Mouse (Mus musculus): Measurements from ENCODE around the gene Pank1. TPM values are rescaled to one million over a fixed set of nuclear protein-coding genes. Genes with fewer than 3 reads are reported as not detected.
A peak's percentile ranks its signal among the peaks of the same experiment; 100 is the strongest.

The Pank1 gene
- polyA plus RNA-seq, 1 experiment: 2.1 TPM

DNA sequence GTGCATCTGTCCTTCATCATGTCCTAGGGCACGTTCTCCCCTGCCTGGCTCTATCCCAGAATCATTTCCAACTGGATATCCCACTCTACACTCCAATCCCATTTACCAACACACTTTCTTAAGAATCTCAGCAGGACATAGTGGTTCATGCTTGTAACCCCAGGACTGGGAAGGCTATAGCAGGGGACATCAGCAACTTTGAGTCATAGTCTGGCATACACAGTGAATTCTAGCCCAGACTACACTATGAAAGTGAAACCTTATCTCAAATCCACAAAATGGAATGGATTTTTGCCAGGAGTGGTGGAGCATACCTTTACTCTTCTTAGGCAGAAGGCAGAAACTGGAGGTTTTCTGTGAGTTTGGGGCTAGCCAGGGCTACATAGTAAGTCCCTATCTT is 12.3 kb upstream of the Pank1 start:
- Histone ChIP-seq H3K4me3 (replicated peaks; ENCODE audit: control insufficient read depth, low read depth, low read length) (no peak overlapping the region), H3K4me1 (ENCODE audit: control insufficient read depth, insufficient read depth, low read length) (no peaks in the 10 kb centered on the region), H3K27ac (ENCODE audit: control insufficient read depth, insufficient read depth, low read depth, low read length, poor library complexity) (no peak overlapping the region)
- 83% methylated on average over 1 of the region's 1 CpGs for WGBS
- no peak for TF ChIP-seq POLR2A (IDR thresholded peaks at IDR 0.05; ENCODE audit: borderline replicate concordance, control insufficient read depth, low read depth, low read length)
- TF ChIP-seq CTCF (IDR thresholded peaks at IDR 0.05; ENCODE audit: control insufficient read depth, insufficient read depth, low read length): no peak

- TF ChIP-seq POLR2A (IDR thresholded peaks at IDR 0.05; ENCODE audit: borderline replicate concordance, control insufficient read depth, low read depth, low read length) (no peak), CTCF (IDR thresholded peaks at IDR 0.05; ENCODE audit: control insufficient read depth, insufficient read depth, low read length) (no peak)
- 70% methylated on average over 3 of the region's 3 CpGs for WGBS
- no peaks in the 10 kb centered on the region for H3K4me1 ChIP-seq (ENCODE audit: control insufficient read depth, insufficient read depth, low read length)
- H3K27ac ChIP-seq (ENCODE audit: control insufficient read depth, insufficient read depth, low read depth, low read length, poor library complexity): no peak overlapping the region
- no peak overlapping the region for H3K4me3 ChIP-seq (replicated peaks; ENCODE audit: control insufficient read depth, low read depth, low read length)
These were observed 11.7 kb upstream of the Pank1 start for GRCm38 (mm10) chr19:34890981-34891380.

DNA sequence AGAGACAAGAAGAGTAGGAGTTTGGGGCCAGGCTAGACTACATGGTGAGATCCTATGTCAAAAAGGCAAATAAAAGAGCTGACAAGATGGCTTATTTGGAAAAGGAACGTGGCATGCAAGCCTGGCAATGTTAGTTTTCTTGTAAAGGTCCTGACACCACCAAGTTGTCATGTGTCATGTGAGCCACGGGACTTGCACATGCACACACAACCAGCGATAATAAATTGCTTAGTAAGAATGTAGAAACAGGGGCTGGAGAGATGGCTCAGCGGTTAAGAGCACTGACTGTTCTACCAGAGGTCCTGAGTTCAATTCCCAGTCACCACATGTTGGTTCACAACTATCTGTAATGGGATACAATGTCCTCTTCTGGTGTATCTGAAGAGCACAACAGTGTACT is 7.1 kb upstream of the Pank1 start:
- WGBS: 84% methylated on average over 4 of the region's 4 CpGs
- TF ChIP-seq POLR2A (IDR thresholded peaks at IDR 0.05; ENCODE audit: borderline replicate concordance, control insufficient read depth, low read depth, low read length) (no peak), CTCF (IDR thresholded peaks at IDR 0.05; ENCODE audit: control insufficient read depth, insufficient read depth, low read length) (no peak)
- no peaks in the 10 kb centered on the region for H3K4me1 ChIP-seq (ENCODE audit: control insufficient read depth, insufficient read depth, low read length)
- no peak overlapping the region for H3K27ac ChIP-seq (ENCODE audit: control insufficient read depth, insufficient read depth, low read depth, low read length, poor library complexity)
- no peak overlapping the region for H3K4me3 ChIP-seq (replicated peaks; ENCODE audit: control insufficient read depth, low read depth, low read length)

DNA sequence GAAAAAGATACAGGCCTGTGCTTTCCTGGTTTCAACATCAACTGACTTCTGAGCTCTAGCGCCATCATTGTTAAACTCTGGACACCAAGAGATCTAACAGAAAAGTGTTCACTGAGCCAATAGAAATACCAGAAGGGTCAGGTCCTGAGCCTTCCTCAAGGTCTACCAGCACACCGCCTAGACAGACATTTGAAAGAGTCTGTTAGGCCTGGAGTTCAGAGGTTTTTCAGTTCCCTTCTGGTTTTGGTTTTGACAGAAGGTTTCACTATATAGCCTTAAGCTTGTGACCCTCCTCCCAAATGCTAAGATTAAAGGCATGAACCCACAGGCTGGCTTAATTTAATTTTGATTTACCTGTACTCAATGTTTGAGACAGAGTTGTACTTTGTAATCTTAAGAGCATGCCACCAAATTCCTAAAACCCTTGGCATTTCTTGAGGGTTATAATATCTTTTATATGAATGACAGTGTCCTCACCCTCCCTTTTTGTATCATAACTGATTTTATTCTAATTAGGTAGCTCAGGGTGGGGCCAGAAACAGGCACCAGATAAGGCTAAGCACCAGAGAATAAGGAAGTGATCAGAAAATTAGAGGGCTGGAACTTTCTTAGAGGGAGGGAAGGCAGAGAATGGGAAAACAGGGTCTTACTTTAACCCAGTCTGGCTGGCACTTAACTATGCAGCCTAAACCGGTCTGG is 4.4 kb upstream of the Pank1 start:
- WGBS: 56% methylated on average over 3 of the region's 3 CpGs
- H3K27ac ChIP-seq (ENCODE audit: control insufficient read depth, insufficient read depth, low read depth, low read length, poor library complexity): no peak overlapping the region
- TF ChIP-seq POLR2A (IDR thresholded peaks at IDR 0.05; ENCODE audit: borderline replicate concordance, control insufficient read depth, low read depth, low read length): no peak
- no peak for TF ChIP-seq CTCF (IDR thresholded peaks at IDR 0.05; ENCODE audit: control insufficient read depth, insufficient read depth, low read length)
- H3K4me1 ChIP-seq (ENCODE audit: control insufficient read depth, insufficient read depth, low read length): no peaks in the 10 kb centered on the region; the same call in none of the 2 replicates
- no peak overlapping the region for H3K4me3 ChIP-seq (replicated peaks; ENCODE audit: control insufficient read depth, low read depth, low read length)

GRCm38 (mm10) chr19:34882443-34882842 is 3.2 kb upstream of the Pank1 start:
- Histone ChIP-seq H3K4me1 (ENCODE audit: control insufficient read depth, insufficient read depth, low read length) (no peaks in the 10 kb centered on the region; the same call in none of the 2 replicates), H3K27ac (ENCODE audit: control insufficient read depth, insufficient read depth, low read depth, low read length, poor library complexity) (no peak overlapping the region), H3K4me3 (replicated peaks; ENCODE audit: control insufficient read depth, low read depth, low read length) (no peak overlapping the region)
- no peak for TF ChIP-seq CTCF (IDR thresholded peaks at IDR 0.05; ENCODE audit: control insufficient read depth, insufficient read depth, low read length)
- TF ChIP-seq POLR2A (IDR thresholded peaks at IDR 0.05; ENCODE audit: borderline replicate concordance, control insufficient read depth, low read depth, low read length): no peak
- WGBS: 67% methylated on average over 2 of the region's 2 CpGs

- TF ChIP-seq CTCF (IDR thresholded peaks at IDR 0.05; ENCODE audit: control insufficient read depth, insufficient read depth, low read length) (no peak), POLR2A (IDR thresholded peaks at IDR 0.05; ENCODE audit: borderline replicate concordance, control insufficient read depth, low read depth, low read length) (no peak)
- Histone ChIP-seq H3K4me3 (replicated peaks; ENCODE audit: control insufficient read depth, low read depth, low read length) (no peak overlapping the region), H3K4me1 (ENCODE audit: control insufficient read depth, insufficient read depth, low read length) (no peaks in the 10 kb centered on the region; the same call in none of the 2 replicates), H3K27ac (ENCODE audit: control insufficient read depth, insufficient read depth, low read depth, low read length, poor library complexity) (no peak overlapping the region)
- WGBS: 47% methylated on average over 5 of the region's 5 CpGs
These were observed 1.9 kb upstream of the Pank1 start for GRCm38 (mm10) chr19:34881160-34881559.

GRCm38 (mm10) chr19:34879624-34880023 is 369 bp upstream of the Pank1 start:
- no peak overlapping the region; the same call in 1 of the 2 replicates for H3K27ac ChIP-seq (ENCODE audit: control insufficient read depth, insufficient read depth, low read depth, low read length, poor library complexity)

DNA sequence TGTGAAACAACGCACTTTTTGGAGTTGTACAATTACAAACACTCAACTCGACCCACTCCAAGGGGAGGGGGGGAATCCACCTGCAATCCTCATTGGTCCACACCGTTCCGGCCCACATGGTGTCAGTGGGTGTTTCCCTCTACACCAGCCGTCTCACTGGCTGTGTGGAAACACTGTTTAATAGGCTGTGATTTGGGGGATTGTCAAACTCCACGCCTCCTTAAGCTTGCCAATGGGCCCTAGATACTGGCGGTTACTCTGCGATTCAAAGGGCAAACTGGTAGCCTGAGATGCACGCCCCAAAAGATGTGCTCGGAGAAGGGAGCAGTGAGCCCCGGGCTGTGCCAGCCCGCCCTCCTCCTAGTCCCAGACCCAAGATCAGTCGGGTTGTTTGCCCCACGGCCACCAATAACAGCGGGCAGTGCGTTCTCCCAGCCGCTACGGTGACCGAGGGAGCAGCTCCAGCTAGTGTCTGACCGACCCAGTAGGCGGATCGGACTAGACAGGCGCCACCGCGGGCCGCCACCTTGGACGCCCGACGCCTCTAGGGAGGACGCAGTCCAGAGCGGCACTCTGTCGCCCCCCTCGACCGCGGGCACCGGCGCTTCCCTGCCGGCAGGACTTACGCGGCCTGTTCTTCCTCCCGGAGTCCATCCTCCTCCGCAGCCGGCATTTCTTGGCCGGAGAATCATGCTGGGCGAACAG is 1.2 kb downstream of the Pank1 start:
- under 1% methylated on average over 43 of the region's 45 CpGs for WGBS
- Histone ChIP-seq H3K27ac (ENCODE audit: control insufficient read depth, insufficient read depth, low read depth, low read length, poor library complexity) (peak overlapping the region; percentile 67), H3K4me1 (ENCODE audit: control insufficient read depth, insufficient read depth, low read length) (no peaks in the 10 kb centered on the region; the same call in none of the 2 replicates), H3K4me3 (replicated peaks; ENCODE audit: control insufficient read depth, low read depth, low read length) (peak overlapping the region; percentile 83)
- TF ChIP-seq CTCF (IDR thresholded peaks at IDR 0.05; ENCODE audit: control insufficient read depth, insufficient read depth, low read length) (peak; percentile 17; the same call in 1 of the 2 replicates), POLR2A (IDR thresholded peaks at IDR 0.05; ENCODE audit: borderline replicate concordance, control insufficient read depth, low read depth, low read length) (peak; percentile 49; the same call in 1 of the 2 replicates)

More at GRCm38 (mm10) chr19:34879624-34880023, 369 bp upstream of the Pank1 start:
- no peaks in the 10 kb centered on the region; the same call in none of the 2 replicates for H3K4me1 ChIP-seq (ENCODE audit: control insufficient read depth, insufficient read depth, low read length)
- TF ChIP-seq POLR2A (IDR thresholded peaks at IDR 0.05; ENCODE audit: borderline replicate concordance, control insufficient read depth, low read depth, low read length): no peak
- no peak for TF ChIP-seq CTCF (IDR thresholded peaks at IDR 0.05; ENCODE audit: control insufficient read depth, insufficient read depth, low read length)
- 20% methylated on average over 6 of the region's 6 CpGs for WGBS
- peak overlapping the region; percentile 83 for H3K4me3 ChIP-seq (replicated peaks; ENCODE audit: control insufficient read depth, low read depth, low read length)
